Mouse (Mus musculus): ENCODE measurements around the gene Fstl4.

DNA sequence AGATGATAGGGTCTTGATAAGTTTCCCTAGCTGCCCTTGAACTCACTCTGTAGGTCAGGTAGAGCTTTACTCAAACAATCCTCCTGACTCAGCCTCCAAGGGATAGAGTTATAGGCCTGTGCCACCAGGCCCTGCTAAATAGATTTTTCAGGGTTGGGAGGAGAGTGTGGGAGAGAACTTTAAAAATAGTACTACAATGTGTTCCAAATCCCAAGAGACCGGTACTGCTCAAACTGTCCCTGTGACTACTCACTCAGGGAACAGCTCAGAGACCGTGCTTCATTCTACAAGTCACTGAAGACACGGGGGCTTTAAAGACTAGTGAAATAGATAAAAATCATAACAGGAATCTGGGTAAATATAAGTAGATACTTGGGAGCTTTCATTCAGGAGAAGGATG lies 190.6 kb downstream of the Fstl4 start:
- TF ChIP-seq CTCF (IDR thresholded peaks at IDR 0.05; ENCODE audit: low read depth, low read length) = no peak
- no peak for TF ChIP-seq POLR2A (IDR thresholded peaks at IDR 0.05; ENCODE audit: extremely low read depth, insufficient read depth, low read length)

All from liver, adult 2 months (tissue).